Mouse (Mus musculus): ENCODE measurements around the gene Ccdc62. TPM values are rescaled to one million over a fixed set of nuclear protein-coding genes. Genes with fewer than 3 reads are reported as not detected.

The Ccdc62 gene
- polyA plus RNA-seq, 1 experiment: 79.8 TPM

DNA sequence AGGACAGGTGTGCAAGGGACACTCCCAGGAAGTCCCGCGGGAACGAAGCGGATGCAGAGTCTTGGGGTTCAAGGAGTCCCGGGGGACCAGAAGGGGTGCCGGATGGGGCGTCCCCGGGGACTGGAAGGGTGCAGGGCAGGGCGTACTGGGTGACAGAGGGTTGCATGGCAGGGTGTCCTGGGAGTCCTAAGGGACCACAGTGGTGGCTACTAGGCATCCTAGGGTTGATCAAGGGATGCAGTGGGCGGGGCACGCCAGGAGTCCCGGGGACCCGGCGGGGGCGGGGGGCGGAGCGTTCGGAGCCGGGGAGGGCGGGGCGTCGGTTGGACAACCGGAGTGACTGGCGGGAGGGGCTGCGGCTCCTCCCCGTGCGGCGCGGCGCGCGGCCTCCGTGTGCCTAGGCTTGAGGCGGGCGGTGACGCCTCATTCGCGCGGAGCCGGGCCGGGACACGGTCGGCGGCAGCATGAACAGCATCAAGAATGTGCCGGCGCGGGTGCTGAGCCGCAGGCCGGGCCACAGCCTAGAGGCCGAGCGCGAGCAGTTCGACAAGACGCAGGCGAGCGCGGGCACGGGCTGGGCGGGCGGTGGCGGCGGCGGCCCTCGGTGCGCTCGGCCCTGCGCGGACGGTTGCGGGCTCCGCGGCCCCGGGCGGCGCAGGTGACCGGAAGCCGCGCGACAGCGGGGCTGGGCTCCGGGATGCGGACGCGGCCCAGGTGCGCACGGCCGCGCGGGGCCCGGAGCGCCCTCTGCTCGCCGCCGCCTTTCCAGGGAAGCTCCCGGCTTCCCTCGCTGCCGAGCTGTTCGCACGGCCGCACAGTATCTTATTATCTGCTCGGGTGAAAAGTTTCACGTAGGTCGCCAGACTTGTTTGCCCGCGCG is 43.1 kb downstream of the Ccdc62 start, which contains the start of gene Hip1r:
Gene Hip1r (plus strand): TSS at position 330 of the 880 bp plus-strand sequence.
- TF ChIP-seq POLR2A (IDR thresholded peaks at IDR 0.05; ENCODE audit: control insufficient read depth, low read depth, low read length) (no peak), CTCF (IDR thresholded peaks at IDR 0.05; ENCODE audit: control insufficient read depth, insufficient read depth, insufficient replicate concordance, low read depth, low read length) (no peak)
- Histone ChIP-seq H3K27ac (ENCODE audit: control insufficient read depth, insufficient read depth, low read depth, low read length) (peak within 1 kb of the TSS; percentile 73), H3K27me3 (ENCODE audit: control insufficient read depth, insufficient read depth, low read length) (no peaks in the 10 kb centered on the region), H3K36me3 (ENCODE audit: control insufficient read depth, insufficient read depth, low read length) (0 out of 2 replicates have a peak, but pooled peaks cover 1% of the 10 kb centered on the region), H3K4me1 (ENCODE audit: control insufficient read depth, insufficient read depth, low read length) (peaks cover 10% of the 10 kb centered on the region), H3K4me3 (ENCODE audit: control insufficient read depth, low read depth, low read length) (peak within 1 kb of the TSS; percentile 95)

DNA sequence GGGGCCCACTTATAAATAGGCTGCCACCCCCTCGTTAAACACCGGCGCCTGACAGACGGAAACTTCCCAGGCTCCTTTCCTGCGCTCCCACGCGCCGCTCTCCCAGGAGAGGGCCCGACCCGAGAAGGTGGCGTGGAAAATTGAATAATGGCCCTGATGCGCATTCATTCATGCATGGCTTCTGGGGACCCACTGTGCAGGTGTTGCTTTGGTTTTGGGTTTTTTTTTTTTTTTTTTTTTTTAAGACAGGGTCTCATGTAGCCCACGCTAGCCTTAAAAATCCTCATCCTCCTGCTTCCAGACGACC is 43.7 kb downstream of the Ccdc62 start:
- no peak overlapping the region for H3K27ac ChIP-seq (ENCODE audit: control insufficient read depth, insufficient read depth, low read depth, low read length)
- peaks cover 10% of the 10 kb centered on the region for H3K4me1 ChIP-seq (ENCODE audit: control insufficient read depth, insufficient read depth, low read length)
- peak overlapping the region; percentile 95 for H3K4me3 ChIP-seq (ENCODE audit: control insufficient read depth, low read depth, low read length)
- H3K36me3 ChIP-seq (ENCODE audit: control insufficient read depth, insufficient read depth, low read length): 0 out of 2 replicates have a peak, but pooled peaks cover 1% of the 10 kb centered on the region
- TF ChIP-seq POLR2A (IDR thresholded peaks at IDR 0.05; ENCODE audit: control insufficient read depth, low read depth, low read length): no peak
- TF ChIP-seq CTCF (IDR thresholded peaks at IDR 0.05; ENCODE audit: control insufficient read depth, insufficient read depth, insufficient replicate concordance, low read depth, low read length): no peak
- no peaks in the 10 kb centered on the region for H3K27me3 ChIP-seq (ENCODE audit: control insufficient read depth, insufficient read depth, low read length)

DNA sequence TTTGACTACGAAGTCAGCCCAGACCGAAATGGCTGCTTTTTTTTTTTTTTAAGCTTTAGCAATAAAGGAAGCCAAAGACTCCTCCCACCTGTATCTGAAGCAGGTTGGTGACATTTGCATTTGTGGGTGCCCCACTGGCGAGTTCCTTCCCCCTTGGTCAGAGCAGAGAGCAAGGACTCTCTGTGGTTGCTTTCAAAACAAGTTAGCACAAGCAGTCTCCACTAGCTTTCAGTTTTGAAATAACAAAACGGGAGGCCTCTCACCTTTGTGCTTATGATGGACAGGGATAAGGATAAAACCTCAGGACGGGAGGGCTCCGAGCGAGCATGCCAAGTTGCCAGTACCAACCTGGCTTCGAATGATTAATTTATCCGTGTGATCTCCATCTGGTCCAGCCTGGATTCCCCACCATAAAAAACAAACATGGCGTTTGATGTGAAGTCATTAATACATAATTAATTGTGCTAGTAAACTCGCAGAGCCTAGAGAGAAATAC is 44.2 kb downstream of the Ccdc62 start:
- H3K4me3 ChIP-seq (ENCODE audit: control insufficient read depth, low read depth, low read length): no peak overlapping the region
- no peak overlapping the region for H3K27ac ChIP-seq (ENCODE audit: control insufficient read depth, insufficient read depth, low read depth, low read length)
- peaks cover 10% of the 10 kb centered on the region for H3K4me1 ChIP-seq (ENCODE audit: control insufficient read depth, insufficient read depth, low read length)
- no peaks in the 10 kb centered on the region for H3K36me3 ChIP-seq (ENCODE audit: control insufficient read depth, insufficient read depth, low read length)
- TF ChIP-seq POLR2A (IDR thresholded peaks at IDR 0.05; ENCODE audit: control insufficient read depth, low read depth, low read length) (no peak), CTCF (IDR thresholded peaks at IDR 0.05; ENCODE audit: control insufficient read depth, insufficient read depth, insufficient replicate concordance, low read depth, low read length) (no peak)
- H3K27me3 ChIP-seq (ENCODE audit: control insufficient read depth, insufficient read depth, low read length): no peaks in the 10 kb centered on the region

DNA sequence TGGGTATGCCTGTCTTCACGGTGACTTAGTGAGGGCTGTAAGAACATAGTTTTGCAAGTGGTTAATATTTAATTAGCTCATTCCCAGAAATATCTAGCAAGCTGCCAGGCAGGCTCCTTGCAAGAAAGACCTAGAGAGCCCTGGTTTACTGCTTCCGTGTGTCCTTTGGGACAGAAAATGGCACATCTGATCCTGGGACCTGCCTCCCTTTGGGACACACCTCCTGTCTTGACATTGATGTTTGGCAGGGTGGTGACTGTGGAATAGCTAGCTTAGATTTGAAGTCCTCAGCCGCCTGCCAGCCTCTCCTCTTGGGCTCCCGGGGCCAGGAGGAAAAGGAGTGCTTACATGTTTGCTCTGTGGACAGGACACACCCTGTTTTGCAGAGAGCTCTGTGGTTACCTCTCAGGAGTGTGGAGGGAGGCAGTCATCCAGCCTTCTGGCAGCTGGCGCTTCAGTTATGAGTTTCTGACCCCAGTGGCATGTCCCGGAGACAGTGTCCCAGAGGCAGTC is 45.2 kb downstream of the Ccdc62 start:
- Histone ChIP-seq H3K27me3 (ENCODE audit: control insufficient read depth, insufficient read depth, low read length) (no peaks in the 10 kb centered on the region), H3K27ac (ENCODE audit: control insufficient read depth, insufficient read depth, low read depth, low read length) (no peak overlapping the region), H3K4me1 (ENCODE audit: control insufficient read depth, insufficient read depth, low read length) (peaks cover 10% of the 10 kb centered on the region)

DNA sequence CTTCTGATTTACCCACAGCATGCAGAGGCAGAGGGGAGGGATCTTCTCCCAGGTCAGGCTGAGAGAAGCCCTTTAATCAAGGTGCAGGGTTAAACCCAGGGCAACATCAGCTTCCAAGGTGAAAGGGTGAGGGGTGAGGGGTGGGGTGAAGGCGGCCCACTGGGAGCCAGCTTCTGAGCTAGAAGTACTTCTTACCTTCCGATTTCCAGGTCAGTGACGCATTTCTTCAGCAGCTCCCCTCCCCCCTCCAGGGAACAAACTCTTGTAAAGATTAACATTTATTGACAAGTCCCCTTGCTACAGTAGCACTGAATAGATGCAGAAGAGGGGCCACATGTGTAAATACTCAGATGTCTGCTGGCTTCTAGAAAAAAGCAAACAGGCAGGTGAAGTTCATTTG is 46.8 kb downstream of the Ccdc62 start:
- H3K27ac ChIP-seq (ENCODE audit: control insufficient read depth, insufficient read depth, low read depth, low read length): no peak overlapping the region
- no peaks in the 10 kb centered on the region for H3K36me3 ChIP-seq (ENCODE audit: control insufficient read depth, insufficient read depth, low read length)
- TF ChIP-seq CTCF (IDR thresholded peaks at IDR 0.05; ENCODE audit: control insufficient read depth, insufficient read depth, insufficient replicate concordance, low read depth, low read length) (no peak), POLR2A (IDR thresholded peaks at IDR 0.05; ENCODE audit: control insufficient read depth, low read depth, low read length) (no peak)
- no peaks in the 10 kb centered on the region for H3K27me3 ChIP-seq (ENCODE audit: control insufficient read depth, insufficient read depth, low read length)
- peaks cover 10% of the 10 kb centered on the region for H3K4me1 ChIP-seq (ENCODE audit: control insufficient read depth, insufficient read depth, low read length)
- H3K4me3 ChIP-seq (ENCODE audit: control insufficient read depth, low read depth, low read length): no peak overlapping the region

More for the DNA sequence above, 45.2 kb downstream of the Ccdc62 start:
- no peaks in the 10 kb centered on the region for H3K36me3 ChIP-seq (ENCODE audit: control insufficient read depth, insufficient read depth, low read length)
- no peak for TF ChIP-seq CTCF (IDR thresholded peaks at IDR 0.05; ENCODE audit: control insufficient read depth, insufficient read depth, insufficient replicate concordance, low read depth, low read length)
- TF ChIP-seq POLR2A (IDR thresholded peaks at IDR 0.05; ENCODE audit: control insufficient read depth, low read depth, low read length): no peak
- no peak overlapping the region for H3K4me3 ChIP-seq (ENCODE audit: control insufficient read depth, low read depth, low read length)

DNA sequence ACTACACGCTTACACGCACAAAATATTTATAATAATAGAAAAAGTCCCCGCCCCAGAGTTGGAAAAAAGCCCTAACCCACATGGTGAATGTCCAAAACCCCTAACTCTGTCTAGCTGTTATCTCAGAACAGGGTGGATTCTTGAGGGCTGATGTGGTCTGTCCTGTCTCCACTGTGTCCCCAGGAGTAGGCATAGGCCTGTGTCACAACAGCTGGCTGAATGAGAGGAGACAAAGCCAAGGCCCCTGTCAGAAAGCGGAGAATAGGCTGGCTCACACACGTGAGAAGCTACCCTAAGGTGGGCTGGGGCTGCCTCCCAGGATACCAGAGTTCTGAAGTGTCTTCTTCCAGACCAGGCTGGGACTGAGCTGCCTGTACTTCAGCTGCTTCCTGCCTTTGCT is 47.7 kb downstream of the Ccdc62 start:
- Histone ChIP-seq H3K27ac (ENCODE audit: control insufficient read depth, insufficient read depth, low read depth, low read length) (no peak overlapping the region), H3K27me3 (ENCODE audit: control insufficient read depth, insufficient read depth, low read length) (no peaks in the 10 kb centered on the region), H3K4me1 (ENCODE audit: control insufficient read depth, insufficient read depth, low read length) (peaks cover 8% of the 10 kb centered on the region), H3K36me3 (ENCODE audit: control insufficient read depth, insufficient read depth, low read length) (no peaks in the 10 kb centered on the region), H3K4me3 (ENCODE audit: control insufficient read depth, low read depth, low read length) (no peak overlapping the region)
- TF ChIP-seq CTCF (IDR thresholded peaks at IDR 0.05; ENCODE audit: control insufficient read depth, insufficient read depth, insufficient replicate concordance, low read depth, low read length) (no peak), POLR2A (IDR thresholded peaks at IDR 0.05; ENCODE audit: control insufficient read depth, low read depth, low read length) (no peak)

DNA sequence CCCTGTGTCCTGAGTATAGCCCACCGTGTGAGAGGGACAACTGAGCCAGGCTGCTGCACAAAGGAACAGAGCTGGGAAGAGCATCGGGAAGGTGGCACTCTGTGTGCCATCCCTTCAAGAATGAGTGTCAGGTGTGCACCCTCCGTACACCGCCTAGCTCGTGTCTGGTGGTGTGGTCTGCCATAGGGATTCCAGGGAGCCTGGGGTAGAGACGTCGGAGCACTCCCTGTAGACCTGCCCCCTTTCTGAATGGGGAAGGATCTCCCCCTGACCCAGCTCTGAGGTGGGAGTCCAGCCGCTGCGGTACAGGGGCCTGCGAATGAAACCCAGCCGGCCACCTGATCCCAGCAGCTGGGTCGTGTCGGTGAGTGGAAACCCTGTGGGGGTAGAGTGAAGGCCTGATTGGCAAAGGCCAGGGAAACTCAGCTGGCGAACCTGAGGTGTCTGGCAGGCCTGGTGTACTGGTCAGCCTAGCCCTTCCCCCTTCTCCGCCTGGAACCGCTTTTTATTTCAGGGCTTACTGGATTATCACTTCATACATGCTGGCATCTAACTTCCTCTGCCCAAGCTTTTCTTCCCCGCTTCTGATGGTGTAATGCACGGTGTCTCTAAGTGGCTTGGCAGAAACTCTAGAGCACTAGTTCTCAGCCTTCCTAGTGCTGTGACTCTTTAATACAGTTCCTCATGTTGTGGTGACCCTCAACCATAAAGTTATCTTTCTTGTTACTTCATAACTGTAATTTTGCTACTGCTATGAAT is 48.9 kb downstream of the Ccdc62 start:
- H3K27ac ChIP-seq (ENCODE audit: control insufficient read depth, insufficient read depth, low read depth, low read length): no peak overlapping the region
- TF ChIP-seq POLR2A (IDR thresholded peaks at IDR 0.05; ENCODE audit: control insufficient read depth, low read depth, low read length) (no peak), CTCF (IDR thresholded peaks at IDR 0.05; ENCODE audit: control insufficient read depth, insufficient read depth, insufficient replicate concordance, low read depth, low read length) (no peak)
- no peak overlapping the region for H3K4me3 ChIP-seq (ENCODE audit: control insufficient read depth, low read depth, low read length)
- no peaks in the 10 kb centered on the region for H3K27me3 ChIP-seq (ENCODE audit: control insufficient read depth, insufficient read depth, low read length)
- no peaks in the 10 kb centered on the region for H3K36me3 ChIP-seq (ENCODE audit: control insufficient read depth, insufficient read depth, low read length)
- peaks cover 3% of the 10 kb centered on the region for H3K4me1 ChIP-seq (ENCODE audit: control insufficient read depth, insufficient read depth, low read length)
